Comparison of ENCODE assay signal across 8 mouse cellular contexts in the genomic region with DNA sequence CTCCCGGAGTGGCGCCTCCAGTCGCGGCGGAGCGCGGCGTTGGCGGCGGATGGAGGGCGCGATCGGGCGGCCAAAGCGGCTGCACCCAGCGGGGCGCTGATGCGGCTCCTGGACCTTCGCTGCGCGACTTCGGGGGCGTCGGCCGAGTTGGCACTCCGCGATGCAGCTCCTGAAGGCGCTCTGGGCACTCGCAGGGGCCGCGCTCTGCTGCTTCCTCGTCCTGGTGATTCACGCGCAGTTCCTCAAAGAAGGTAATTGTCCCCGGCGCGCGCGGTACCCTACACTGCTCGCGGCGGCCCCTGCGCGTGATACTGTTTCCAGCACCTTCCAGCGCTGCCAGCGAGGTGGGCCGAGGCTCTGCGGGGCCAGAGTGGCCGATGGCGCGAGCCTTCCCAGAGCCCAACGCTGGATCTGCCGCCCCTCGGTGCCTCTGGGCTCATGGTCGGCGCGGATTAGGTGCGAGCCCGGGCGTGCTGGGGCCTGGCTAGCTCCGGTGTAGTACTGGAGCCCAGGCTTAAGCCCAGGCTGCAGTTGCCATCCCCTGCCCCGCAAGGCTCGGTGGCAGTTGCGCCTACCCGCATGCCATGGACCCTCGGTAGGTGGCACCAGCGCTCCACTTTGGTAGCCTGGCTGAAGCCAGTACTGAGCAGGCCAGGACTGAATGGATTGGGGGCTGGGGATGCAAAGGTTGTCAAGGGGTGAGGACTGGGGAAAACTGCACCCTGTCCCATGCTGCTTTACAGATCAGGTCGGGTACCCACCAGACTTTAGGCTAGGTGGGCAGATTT.
DNase-seq lines count a peak whose midpoint lies in the region; ATAC-seq lines count a peak whose summit lies in the region.

No protein-coding gene starts in this region.

- H3K4me2 ChIP-seq in hindbrain, embryonic 16.5 days (ENCODE audit: low read length) = peak overlapping the region; percentile 73

- ATAC-seq in hindbrain, embryonic 16.5 days = peak; percentile 89

- H3K27me3 ChIP-seq in hindbrain, embryonic 16.5 days (replicated peaks; ENCODE audit: control insufficient read depth, insufficient read depth, low read length) = no peaks in the 10 kb centered on the region

- WGBS in hindbrain, embryonic 16.5 days = under 1% methylated on average over 53 of the region's 68 CpGs

- H3K36me3 ChIP-seq in hindbrain, embryonic 16.5 days (ENCODE audit: control insufficient read depth, insufficient read depth, low read length) = no peaks in the 10 kb centered on the region

- peak overlapping the region; percentile 90 for H3K27ac ChIP-seq in hindbrain, embryonic 16.5 days (ENCODE audit: low read depth, low read length)

- peaks cover 38% of the 10 kb centered on the region for H3K4me1 ChIP-seq in hindbrain, embryonic 16.5 days (ENCODE audit: control insufficient read depth, insufficient read depth, low read depth, low read length)

- H3K4me3 ChIP-seq in hindbrain, embryonic 16.5 days (ENCODE audit: low read length) = peak overlapping the region; percentile 65

- peak; percentile 84 to 86 for DNase-seq in adrenal gland, adult 18-20 months (ENCODE audit: low spot score in 2 of 2)
- peak; percentile 94 for DNase-seq in embryo, embryonic 10 days (ENCODE audit: low spot score)
- peak; percentile 86 for DNase-seq in gastrocnemius, postnatal 10 days
- peak; percentile 77 for DNase-seq in left cerebral cortex, adult 11 months (ENCODE audit: low spot score)
- DNase-seq in lung, postnatal 10 days = peak; percentile 82
- DNase-seq in right cerebral cortex, adult 18-20 months = peak; percentile 92
- DNase-seq in spleen, postnatal 4 days (ENCODE audit: low spot score in 2 of 2) = no peak

- peak overlapping the region; percentile 90 for H3K9ac ChIP-seq in hindbrain, embryonic 16.5 days (ENCODE audit: low read depth, low read length)

- no peaks in the 10 kb centered on the region for H3K9me3 ChIP-seq in hindbrain, embryonic 16.5 days (ENCODE audit: control insufficient read depth, low read length)

Comparison
In these comparisons a context has a peak if more than half of its experiments do, and no peak if none do; other contexts are left out.
1. DNase-seq: peak in adrenal gland, adult 18-20 months (2 of 2), embryo, embryonic 10 days (single experiment), gastrocnemius, postnatal 10 days (single experiment), left cerebral cortex, adult 11 months (single experiment), lung, postnatal 10 days (single experiment) and right cerebral cortex, adult 18-20 months (single experiment); none in spleen, postnatal 4 days (0 of 2).